Mouse (Mus musculus) brain, adult 10 weeks (tissue): ENCODE results near the gene Olfr895. TPM values are rescaled to one million over a fixed set of nuclear protein-coding genes. Genes with fewer than 3 reads are reported as not detected.

Source experiments
- polyA plus RNA-seq: library from polyadenylated mRNA; stranded (reverse); fragments of 350-450 nt; fragmentation: Illumina TruSeq; extraction: RNeasy Lipid Tissue Mini Kit (QIAGEN cat#74804); gene quantifications from one replicate; pipeline ENCODE4 v1.2.3, GENCODE M21; 2015; ENCODE audit warnings: low read depth, low replicate concordance

The Olfr895 gene
- not detected for polyA plus RNA-seq

GRCm38 (mm10) chr9:38267551-38267950 is at the start of gene Olfr895:
Olfr895 (plus strand) TSS chr9:38267851.

GRCm38 (mm10) chr9:38252474-38252873 is 15.2 kb upstream of the Olfr895 start, which contains the start of gene Olfr143:
Olfr143 (plus strand) TSS chr9:38252774.

GRCm38 (mm10) chr9:38290807-38291206 is 23.2 kb downstream of the Olfr895 start, which contains the start of gene Olfr896-ps1:
Olfr896-ps1 (plus strand) TSS chr9:38291107.

Other genes starting within 250 kb of the Olfr895 start
- gene Olfr883, start 242.0 kb upstream of the Olfr895 start, polyA plus RNA-seq, result not detected
- not detected for gene Olfr884, start 221.3 kb upstream of the Olfr895 start, polyA plus RNA-seq
- not detected for gene Olfr885, start 206.5 kb upstream of the Olfr895 start, polyA plus RNA-seq
- not detected for gene Olfr887, start 183.8 kb upstream of the Olfr895 start, polyA plus RNA-seq
- gene Olfr888, start 159.7 kb upstream of the Olfr895 start, polyA plus RNA-seq, result not detected
- not detected for gene Olfr889, start 152.7 kb upstream of the Olfr895 start, polyA plus RNA-seq
- not detected for gene Olfr890, start 125.3 kb upstream of the Olfr895 start, polyA plus RNA-seq
- gene Olfr891, start 87.0 kb upstream of the Olfr895 start, polyA plus RNA-seq, result not detected
- gene Olfr893, start 59.5 kb upstream of the Olfr895 start, polyA plus RNA-seq, result not detected
- not detected for gene Olfr894, start 49.8 kb upstream of the Olfr895 start, polyA plus RNA-seq
- not detected for gene Olfr143, start 15.1 kb upstream of the Olfr895 start, polyA plus RNA-seq
- gene Olfr896-ps1, start 23.3 kb downstream of the Olfr895 start, polyA plus RNA-seq, result not detected
- gene Olfr25, start 61.2 kb downstream of the Olfr895 start, polyA plus RNA-seq, result not detected
- gene Olfr898, start 80.6 kb downstream of the Olfr895 start, polyA plus RNA-seq, result not detected
- not detected for gene Olfr250, start 99.0 kb downstream of the Olfr895 start, polyA plus RNA-seq
- not detected for gene Olfr251, start 109.2 kb downstream of the Olfr895 start, polyA plus RNA-seq
- not detected for gene Olfr147, start 133.8 kb downstream of the Olfr895 start, polyA plus RNA-seq
- gene Olfr901, start 161.6 kb downstream of the Olfr895 start, polyA plus RNA-seq, result not detected
- not detected for gene Olfr902, start 179.8 kb downstream of the Olfr895 start, polyA plus RNA-seq
- gene Olfr904, start 195.3 kb downstream of the Olfr895 start, polyA plus RNA-seq, result not detected
- gene Olfr905, start 203.3 kb downstream of the Olfr895 start, polyA plus RNA-seq, result not detected
- not detected for gene Olfr906, start 219.2 kb downstream of the Olfr895 start, polyA plus RNA-seq
- not detected for gene Olfr907, start 227.9 kb downstream of the Olfr895 start, polyA plus RNA-seq